Comparison of ENCODE assay signal across 13 mouse cellular contexts in the genomic region with DNA sequence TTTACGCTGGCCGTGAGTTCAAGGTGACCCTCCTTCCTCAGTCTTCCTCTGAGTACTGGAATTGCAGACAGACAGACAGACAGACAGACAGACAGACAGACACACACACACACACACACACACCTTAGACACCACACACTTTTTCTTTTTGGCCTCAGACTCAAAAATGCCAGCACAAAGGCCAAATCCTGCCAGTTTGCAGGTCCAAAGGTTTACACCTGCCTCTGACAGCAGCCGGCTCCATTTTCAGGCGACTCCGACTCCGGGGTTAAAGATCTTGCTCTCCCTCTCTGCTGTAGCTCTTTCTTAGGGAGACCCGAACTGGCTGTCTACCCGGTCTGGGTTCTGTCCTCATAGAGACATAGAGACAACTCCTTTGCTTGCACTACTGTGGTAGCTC. TPM values are rescaled to one million over a fixed set of nuclear protein-coding genes. Genes with fewer than 3 reads are reported as not detected.
DNase-seq lines count a peak whose midpoint lies in the region; ATAC-seq and TF ChIP-seq lines count a peak whose summit lies in the region.
"Had no signal": no experiment of that assay in that cellular context is flagged by ENCODE, and none has a peak within 500 bp of the region (broad histone marks: within the 10 kb centered on the region; RNA-seq: fewer than 3 reads in every experiment).

No protein-coding gene starts in this region.

- WGBS in liver, adult 2 months, result 32% methylated on average over 8 of the region's 8 CpGs
- WGBS in liver, embryonic 12.5 days (ENCODE audit: insufficient replicate concordance), result 62% methylated on average over 8 of the region's 8 CpGs
- WGBS in hindbrain, embryonic 12.5 days, result 56% methylated on average over 8 of the region's 8 CpGs
- 56% methylated on average over 8 of the region's 8 CpGs for WGBS in midbrain, embryonic 14.5 days

- no peak overlapping the region for H3K9ac ChIP-seq in liver, adult 2 months (ENCODE audit: low read depth, low read length)
- H3K9ac ChIP-seq in liver, embryonic 12.5 days, result no peak overlapping the region
- no peak overlapping the region for H3K9ac ChIP-seq in hindbrain, embryonic 12.5 days
- no peak overlapping the region for H3K9ac ChIP-seq in midbrain, embryonic 14.5 days (replicated peaks; ENCODE audit: low read length)
- H3K9ac ChIP-seq: liver, embryonic 13.5 days had no signal

- no peaks in the 10 kb centered on the region for H3K9me3 ChIP-seq in liver, embryonic 12.5 days (replicated peaks)
- H3K9me3 ChIP-seq in hindbrain, embryonic 12.5 days (replicated peaks), result no peaks in the 10 kb centered on the region
- no peaks in the 10 kb centered on the region for H3K9me3 ChIP-seq in midbrain, embryonic 14.5 days (ENCODE audit: control insufficient read depth, low read length)
- H3K9me3 ChIP-seq: forebrain, embryonic 13.5 days; heart, embryonic 10.5 days; liver, embryonic 13.5 days; lung, embryonic 15.5 days had no signal

- no peaks in the 10 kb centered on the region for H3K79me2 ChIP-seq in liver, adult 2 months (ENCODE audit: control insufficient read depth, insufficient read depth, low read length)

- no peak overlapping the region for H3K27ac ChIP-seq in liver, adult 2 months (replicated peaks; ENCODE audit: insufficient read depth, low read depth, low read length)
- no peak overlapping the region for H3K27ac ChIP-seq in liver, embryonic 12.5 days
- peak overlapping the region; percentile 62 for H3K27ac ChIP-seq in hindbrain, embryonic 12.5 days
- H3K27ac ChIP-seq in midbrain, embryonic 14.5 days (replicated peaks; ENCODE audit: low read depth, low read length), result peak overlapping the region; percentile 49; the same call in 1 of the 2 replicates
- H3K27ac ChIP-seq: forebrain, embryonic 13.5 days; heart, embryonic 10.5 days; liver, embryonic 13.5 days; lung, embryonic 15.5 days had no signal

- H3K36me3 ChIP-seq in liver, adult 2 months (ENCODE audit: control insufficient read depth, insufficient read depth, low read length), result no peaks in the 10 kb centered on the region
- no peaks in the 10 kb centered on the region for H3K36me3 ChIP-seq in liver, embryonic 12.5 days
- H3K36me3 ChIP-seq in hindbrain, embryonic 12.5 days, result no peaks in the 10 kb centered on the region
- H3K36me3 ChIP-seq in midbrain, embryonic 14.5 days (ENCODE audit: control insufficient read depth, insufficient read depth, low read length), result no peaks in the 10 kb centered on the region
- H3K36me3 ChIP-seq: heart, embryonic 10.5 days; liver, embryonic 13.5 days; lung, embryonic 15.5 days had no signal

- no peaks in the 10 kb centered on the region for H3K27me3 ChIP-seq in liver, adult 2 months (ENCODE audit: control insufficient read depth, insufficient read depth, low read length)
- peaks cover 58% of the 10 kb centered on the region for H3K27me3 ChIP-seq in liver, embryonic 12.5 days (replicated peaks)
- peaks cover 24% of the 10 kb centered on the region for H3K27me3 ChIP-seq in hindbrain, embryonic 12.5 days
- H3K27me3 ChIP-seq in midbrain, embryonic 14.5 days (ENCODE audit: control insufficient read depth, insufficient read depth, low read length), result no peaks in the 10 kb centered on the region

- no peak overlapping the region for H3K4me2 ChIP-seq in liver, embryonic 12.5 days
- no peak overlapping the region for H3K4me2 ChIP-seq in hindbrain, embryonic 12.5 days (replicated peaks)
- H3K4me2 ChIP-seq in midbrain, embryonic 14.5 days (ENCODE audit: low read length), result no peak overlapping the region

- no peak for ATAC-seq in liver, embryonic 12.5 days
- ATAC-seq in hindbrain, embryonic 12.5 days (ENCODE audit: low FRiP score), result no peak
- no peak for ATAC-seq in midbrain, embryonic 14.5 days (ENCODE audit: low FRiP score, low TSS enrichment)

- H3K4me3 ChIP-seq in liver, adult 2 months (ENCODE audit: insufficient read depth, low read depth, low read length), result no peak overlapping the region
- H3K4me3 ChIP-seq in liver, embryonic 12.5 days, result no peak overlapping the region
- H3K4me3 ChIP-seq in hindbrain, embryonic 12.5 days, result no peak overlapping the region
- no peak overlapping the region for H3K4me3 ChIP-seq in midbrain, embryonic 14.5 days (replicated peaks; ENCODE audit: low read depth, low read length)

- no peak for TF ChIP-seq POLR2A in liver, adult 2 months (IDR thresholded peaks at IDR 0.05; ENCODE audit: extremely low read depth, insufficient read depth, low read length)

- peak; percentile 81 for DNase-seq in liver, adult 2 months (ENCODE audit: extremely low read depth, low read depth, low spot score)
- DNase-seq in kidney, adult 8-10 months, result peak; percentile 52 to 62
- no peak for DNase-seq in midbrain, embryonic 14.5 days
- no peak for DNase-seq in left cerebral cortex, postnatal 36 days (ENCODE audit: low spot score in 2 of 2)
- DNase-seq in lung, postnatal 36 days, result no peak
- DNase-seq: heart, postnatal 10 days; liver, embryonic 13.5 days; spleen, adult 18-20 months had no signal

- peaks cover 12% of the 10 kb centered on the region for H3K4me1 ChIP-seq in liver, adult 2 months (ENCODE audit: control insufficient read depth, insufficient read depth, low read length)
- H3K4me1 ChIP-seq in liver, embryonic 12.5 days, result peaks cover 7% of the 10 kb centered on the region; the same call in 1 of the 2 replicates
- peaks cover 43% of the 10 kb centered on the region for H3K4me1 ChIP-seq in hindbrain, embryonic 12.5 days
- peaks cover 8% of the 10 kb centered on the region; the same call in 1 of the 2 replicates for H3K4me1 ChIP-seq in midbrain, embryonic 14.5 days (ENCODE audit: control insufficient read depth, insufficient read depth, low read length)

- intact Hi-C loops in left cerebral cortex, postnatal 36 days (cut with DNase I), result no loop called here

- no peak for TF ChIP-seq CTCF in liver, adult 2 months (IDR thresholded peaks at IDR 0.05; ENCODE audit: low read depth, low read length)

RNA-seq across cellular contexts. Expression of gene Eya2, which starts 30.7 kb away (rescaled TPM):
- total RNA-seq in liver, adult 2 months (2014; rRNA removed), result 0.20 and 0.28 TPM in 2 replicates
- 0.30 and 0.78 TPM in 2 replicates for polyA plus RNA-seq in liver, adult 2 months (2012; rRNA removed)
- polyA plus RNA-seq in liver, embryonic 12.5 days (2016; fragmentation: Nextera tagmentation; extraction: Ambion mirVana), result 0.07 and 0.36 TPM in 2 replicates
- polyA plus RNA-seq in hindbrain, embryonic 12.5 days (2016; fragmentation: Nextera tagmentation; extraction: Ambion mirVana), result 15.2 and 20.2 TPM in 2 replicates
- polyA plus RNA-seq in midbrain, embryonic 14.5 days (2014; fragmentation: Nextera tagmentation; extraction: Ambion mirVana), result 3.2 and 3.9 TPM in 2 replicates
- 1 to 10 TPM; 1.7 to 3.9 TPM for total RNA-seq in left cerebral cortex, postnatal 36 days (2021)

Comparison
In these comparisons a context has a peak if more than half of its experiments do, and no peak if none do; other contexts are left out.
1. DNase-seq: peak in liver, adult 2 months (single experiment) and kidney, adult 8-10 months (2 of 2); none in midbrain, embryonic 14.5 days (single experiment), left cerebral cortex, postnatal 36 days (0 of 2) and lung, postnatal 36 days (single experiment).
2. H3K27ac ChIP-seq: peak in hindbrain, embryonic 12.5 days (single experiment) and midbrain, embryonic 14.5 days (single experiment); none in liver, adult 2 months (single experiment) and liver, embryonic 12.5 days (single experiment).